Mouse (Mus musculus): ENCODE measurements around the gene Paqr8. TPM values are rescaled to one million over a fixed set of nuclear protein-coding genes. Genes with fewer than 3 reads are reported as not detected.

Gene Paqr8
- polyA plus RNA-seq, 1 experiment = 0.02 TPM

DNA sequence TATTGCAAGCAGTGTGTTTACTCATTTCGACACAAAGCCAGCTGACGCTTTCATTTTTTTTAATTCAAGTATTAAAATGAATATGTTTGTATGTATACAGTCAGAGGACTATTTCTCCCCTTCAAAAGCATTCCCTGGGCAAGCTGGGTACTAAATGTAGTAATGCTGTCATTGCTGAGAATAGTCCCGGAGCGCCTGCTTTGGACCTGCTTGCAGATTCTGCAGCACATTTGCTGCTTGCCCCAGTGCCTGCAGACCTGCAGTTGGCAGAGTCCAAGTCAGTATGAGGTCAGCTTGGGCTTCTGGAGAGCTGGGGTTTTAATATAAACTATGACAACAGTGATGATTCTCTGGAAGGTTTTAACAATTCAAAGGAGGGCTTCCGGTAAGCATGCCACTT, 2.7 kb downstream of the Paqr8 start:
- TF ChIP-seq GATA1 (IDR thresholded peaks at IDR 0.05; ENCODE audit: low read length) = no peak

DNA sequence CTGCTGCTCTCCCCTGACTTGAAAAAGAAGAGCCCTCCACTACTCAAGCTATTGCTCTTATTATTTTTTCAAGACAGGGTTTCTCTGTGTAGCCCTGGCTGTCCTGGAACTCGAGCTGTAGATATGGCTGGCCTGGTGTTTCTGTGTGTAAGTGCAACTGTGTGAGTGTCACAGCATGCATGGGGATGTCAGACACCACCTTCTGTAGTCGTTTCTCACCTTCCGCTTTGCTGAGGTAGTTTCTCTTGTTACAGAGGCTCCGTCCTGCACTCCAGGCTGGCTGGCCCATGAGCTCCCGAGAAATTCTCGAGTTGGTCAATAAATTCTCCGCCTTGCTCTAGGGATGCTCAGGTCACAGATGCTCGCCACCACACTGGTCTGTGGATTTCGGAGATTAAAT, 8.0 kb downstream of the Paqr8 start:
- TF ChIP-seq GATA1 (IDR thresholded peaks at IDR 0.05; ENCODE audit: low read length) = no peak

DNA sequence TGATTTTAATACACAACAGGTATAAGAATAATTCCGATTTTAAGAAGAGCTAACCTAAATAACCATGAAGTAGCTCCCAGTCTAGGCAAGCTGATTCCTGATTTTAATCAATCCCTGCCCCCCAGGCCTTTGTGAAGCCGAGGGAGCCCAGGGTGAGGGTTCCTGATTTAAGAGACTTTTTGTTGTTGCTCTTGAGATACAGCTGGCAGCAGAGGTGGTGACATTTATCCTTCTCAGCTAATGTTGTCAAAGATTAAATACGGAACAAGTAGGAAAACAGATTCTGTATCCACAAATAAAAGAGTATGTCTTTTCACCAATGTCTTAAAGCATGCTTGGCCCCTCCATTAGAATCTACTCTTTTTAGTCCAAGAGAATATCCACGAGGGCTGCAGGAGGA, 9.9 kb downstream of the Paqr8 start:
- TF ChIP-seq GATA1 (IDR thresholded peaks at IDR 0.05; ENCODE audit: low read length) = no peak

DNA sequence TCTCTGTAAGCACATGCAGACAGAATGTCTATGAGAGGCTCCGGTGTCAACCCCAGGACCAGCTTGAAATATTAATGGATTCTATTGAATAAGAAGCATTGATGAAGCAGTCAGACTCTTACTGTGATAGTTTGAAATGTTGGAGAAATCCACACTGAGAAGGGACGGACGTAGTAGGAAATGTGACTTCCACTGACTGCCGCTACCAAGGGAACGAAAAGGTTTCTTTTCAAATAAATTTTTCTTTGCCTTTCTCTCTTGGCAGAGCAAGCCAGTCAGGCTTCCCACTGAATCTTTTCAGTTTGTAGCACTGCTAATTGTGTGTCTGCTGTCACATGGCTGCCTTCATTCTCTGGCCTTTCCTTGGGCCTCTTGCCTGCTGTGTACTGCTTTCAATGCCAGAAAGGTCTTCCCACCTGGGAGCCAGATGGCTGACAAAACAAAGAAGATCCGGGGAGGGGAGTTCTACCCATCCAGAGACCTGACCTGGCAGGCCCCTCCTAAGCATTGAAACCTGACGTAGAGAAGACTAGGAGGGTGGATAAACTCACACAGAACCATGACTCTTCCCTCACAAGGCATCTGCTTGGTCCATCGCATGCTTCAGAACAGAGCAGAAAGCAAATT, 15.2 kb downstream of the Paqr8 start:
- TF ChIP-seq GATA1 (IDR thresholded peaks at IDR 0.05; ENCODE audit: low read length) = no peak

DNA sequence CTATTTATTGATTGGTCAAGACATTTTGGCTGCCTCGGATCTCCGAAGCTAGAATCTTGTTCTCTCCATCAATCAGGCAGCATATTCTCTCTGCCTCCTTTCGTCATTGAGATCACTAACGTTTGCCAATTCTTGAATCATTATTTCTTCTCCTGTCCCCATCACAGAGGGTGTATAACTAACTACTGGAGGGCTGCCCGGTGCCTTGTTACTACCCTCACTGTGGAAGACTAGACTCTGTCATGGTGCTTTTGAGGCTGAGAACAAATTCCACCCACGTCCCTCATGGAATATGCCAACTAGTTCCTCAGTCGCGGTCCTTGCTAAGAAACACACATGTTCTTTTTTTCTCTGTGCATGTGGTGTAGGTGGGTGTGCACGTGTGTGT, 15.7 kb downstream of the Paqr8 start:
- TF ChIP-seq GATA1 (IDR thresholded peaks at IDR 0.05; ENCODE audit: low read length) = no peak

DNA sequence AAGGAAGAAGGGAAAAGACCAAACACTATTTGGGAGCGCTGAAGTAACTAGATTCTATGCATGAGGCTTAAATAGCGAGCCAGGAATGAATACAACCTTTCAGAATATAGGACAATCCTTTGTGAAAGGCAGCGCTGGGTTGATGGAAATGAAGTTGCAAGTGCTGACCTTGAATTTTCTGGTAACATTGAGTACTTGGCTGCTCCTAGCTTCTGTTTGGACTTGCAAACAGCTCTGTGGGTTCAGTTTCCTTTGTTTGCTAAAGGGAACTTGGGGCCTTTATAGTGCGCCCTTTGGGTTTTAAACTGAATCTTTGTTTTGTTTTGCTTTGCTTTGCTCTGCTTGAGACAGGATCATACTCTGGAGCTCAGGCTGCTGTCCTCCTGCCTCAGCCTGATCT, 18.1 kb downstream of the Paqr8 start:
- TF ChIP-seq GATA1 (IDR thresholded peaks at IDR 0.05; ENCODE audit: low read length) = no peak

DNA sequence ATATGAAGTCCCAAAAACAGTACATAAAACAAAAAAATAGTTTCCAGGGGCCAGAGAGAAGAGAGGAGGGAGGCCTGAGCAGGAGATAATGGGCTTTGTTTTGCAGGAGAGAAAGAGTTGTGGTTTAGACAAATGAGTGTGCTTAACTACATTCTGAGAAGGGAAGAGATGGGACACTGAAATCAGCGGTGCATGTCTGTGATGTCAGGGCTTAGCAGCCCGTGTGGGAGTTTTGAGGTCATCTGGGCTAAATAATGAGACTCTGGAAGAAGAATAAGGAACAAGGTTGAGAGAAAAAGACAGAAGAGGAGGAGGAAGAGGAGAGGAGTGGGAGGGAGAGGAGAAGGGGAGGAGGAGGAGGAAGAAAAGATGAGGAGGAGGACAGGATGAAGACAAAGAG, 21.7 kb downstream of the Paqr8 start:
- no peak for TF ChIP-seq GATA1 (IDR thresholded peaks at IDR 0.05; ENCODE audit: low read length)

DNA sequence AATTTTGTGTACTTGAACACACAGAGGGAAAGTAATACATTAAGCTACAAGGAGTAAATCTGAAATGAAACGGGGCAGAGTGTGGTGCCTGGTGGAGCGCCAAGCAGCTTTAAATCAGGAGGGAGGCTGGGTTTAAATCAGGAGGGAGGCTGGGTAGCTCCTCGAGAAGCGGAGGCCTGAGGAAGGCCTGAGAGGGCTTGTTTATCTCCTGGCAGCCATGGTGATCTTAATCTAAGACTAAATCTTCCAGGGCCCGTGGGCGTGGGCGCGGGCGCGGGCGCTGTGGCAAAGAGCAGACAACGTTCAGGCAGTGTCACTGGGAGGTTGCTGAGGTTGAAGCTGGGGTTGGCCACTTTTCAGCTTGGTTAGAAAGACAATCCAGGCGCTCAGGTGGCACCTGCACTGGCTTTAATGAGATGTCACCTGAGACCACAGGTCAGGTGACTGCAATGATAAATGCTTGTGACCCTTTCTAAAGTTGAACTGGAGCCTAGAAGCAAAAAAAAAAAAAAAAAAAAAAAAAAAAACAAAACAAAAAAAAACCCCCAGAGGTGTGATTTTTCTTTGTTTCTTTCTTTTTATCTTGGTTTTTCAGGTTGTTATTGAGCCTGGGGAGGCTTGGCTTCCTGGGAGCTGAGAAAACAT, 22.2 kb downstream of the Paqr8 start:
- no peak for TF ChIP-seq GATA1 (IDR thresholded peaks at IDR 0.05; ENCODE audit: low read length)

DNA sequence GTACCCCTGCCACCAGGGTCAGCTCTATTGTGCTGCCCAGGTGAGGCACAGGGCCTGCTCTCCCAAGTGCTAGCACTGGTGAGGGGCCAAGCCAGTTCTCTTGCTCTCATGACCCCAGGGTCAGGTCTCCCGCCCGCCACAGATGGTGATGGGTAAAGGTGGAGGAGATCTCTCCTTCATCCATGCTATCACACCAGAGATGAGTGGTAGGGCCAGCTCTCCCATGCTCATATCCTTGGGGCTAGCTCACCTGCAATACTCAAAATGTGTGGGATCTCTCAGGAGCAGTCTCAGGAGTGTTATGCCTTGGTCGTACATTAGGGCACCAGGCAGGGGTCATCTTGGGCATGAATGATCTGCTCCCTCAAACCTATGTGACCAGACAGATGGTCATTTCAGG, 24.4 kb downstream of the Paqr8 start:
- no peak for TF ChIP-seq GATA1 (IDR thresholded peaks at IDR 0.05; ENCODE audit: low read length)

DNA sequence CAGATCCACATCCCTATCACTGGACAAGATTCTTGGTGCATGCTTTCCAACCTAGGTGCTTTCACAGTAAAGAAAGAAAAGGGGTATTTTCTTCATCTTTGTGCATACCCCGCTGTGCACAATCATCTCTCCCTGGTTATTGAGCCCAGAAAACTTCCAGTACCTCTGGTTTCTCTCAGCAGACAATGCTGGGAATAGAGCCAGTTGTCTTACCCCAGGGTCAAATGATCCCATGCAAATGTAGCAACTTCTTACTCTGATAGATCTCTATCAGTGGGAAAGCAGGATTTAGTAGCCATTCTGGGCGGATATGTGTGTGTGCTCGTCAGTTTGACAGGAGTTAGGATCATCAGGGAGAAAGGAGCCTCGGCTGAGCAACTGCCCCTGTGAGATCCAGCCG, 25.2 kb downstream of the Paqr8 start:
- no peak for TF ChIP-seq GATA1 (IDR thresholded peaks at IDR 0.05; ENCODE audit: low read length)

DNA sequence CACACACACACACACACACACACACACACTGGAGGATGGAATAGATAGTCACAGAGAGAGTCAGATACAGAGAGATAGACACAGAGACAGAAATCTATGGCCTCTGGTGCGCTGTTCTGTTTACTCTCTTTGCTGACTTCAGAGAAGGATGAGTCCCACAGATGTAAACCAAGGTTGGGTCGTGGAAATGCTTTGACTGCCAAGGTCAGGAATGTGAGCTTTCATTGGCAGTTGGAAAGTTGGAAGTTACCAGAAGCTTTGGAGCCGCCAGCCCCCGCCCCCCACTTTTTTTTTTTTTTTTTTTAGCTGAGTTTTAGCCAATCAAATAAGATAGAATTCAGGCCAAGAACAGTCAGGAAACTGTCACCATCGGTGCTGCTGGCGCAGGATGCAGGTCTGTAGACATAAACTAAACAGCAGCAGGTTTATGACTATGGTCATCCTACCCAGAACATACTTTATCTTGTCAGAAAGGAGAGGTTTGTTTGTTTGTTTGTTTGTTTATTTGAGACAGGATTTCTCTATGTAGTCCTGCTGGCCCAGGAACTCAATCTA, 27.2 kb downstream of the Paqr8 start:
- TF ChIP-seq GATA1 (IDR thresholded peaks at IDR 0.05; ENCODE audit: low read length) = no peak

DNA sequence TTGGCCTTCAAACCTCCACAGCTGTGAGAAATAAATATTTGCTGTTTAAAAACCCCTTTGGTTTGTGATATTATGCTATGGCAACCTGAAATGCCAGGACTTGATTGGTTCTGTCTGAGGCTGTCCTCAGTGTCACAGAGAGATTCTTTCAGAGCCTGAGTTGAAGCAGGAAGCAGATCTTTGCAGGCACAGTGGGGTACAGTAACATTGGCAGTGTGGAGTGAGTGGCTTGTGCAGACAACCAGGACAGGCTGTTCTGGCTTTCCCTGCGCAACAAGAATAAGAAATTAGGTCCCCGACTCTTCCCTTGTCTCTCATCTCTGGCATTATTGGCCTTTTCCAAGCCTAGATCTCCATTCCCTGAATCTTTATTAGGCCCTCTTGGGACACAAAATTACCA, 29.3 kb downstream of the Paqr8 start:
- TF ChIP-seq GATA1 (IDR thresholded peaks at IDR 0.05; ENCODE audit: low read length) = no peak

DNA sequence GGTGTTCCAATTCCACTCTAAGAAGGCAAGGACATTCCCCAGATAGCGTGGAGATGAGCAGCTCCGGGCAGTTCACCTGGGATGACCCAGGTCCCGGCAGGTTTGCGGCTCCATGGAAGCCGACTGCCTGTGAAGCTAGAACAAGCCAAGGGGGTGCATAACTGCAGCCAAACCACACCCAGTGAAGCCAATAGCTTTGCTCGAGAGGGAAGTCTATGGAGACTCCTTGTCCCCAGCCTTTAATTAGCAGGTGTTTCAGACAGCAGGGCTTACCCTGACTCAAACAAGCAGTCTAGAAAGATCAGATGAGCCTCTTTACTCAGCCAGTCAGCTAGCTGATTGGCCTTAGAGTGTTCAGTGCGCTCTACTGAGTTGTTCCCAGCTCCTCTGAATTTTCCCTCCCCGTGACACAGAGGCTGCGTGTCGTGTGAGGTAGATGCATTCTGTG, 30.7 kb downstream of the Paqr8 start:
- no peak for TF ChIP-seq GATA1 (IDR thresholded peaks at IDR 0.05; ENCODE audit: low read length)

DNA sequence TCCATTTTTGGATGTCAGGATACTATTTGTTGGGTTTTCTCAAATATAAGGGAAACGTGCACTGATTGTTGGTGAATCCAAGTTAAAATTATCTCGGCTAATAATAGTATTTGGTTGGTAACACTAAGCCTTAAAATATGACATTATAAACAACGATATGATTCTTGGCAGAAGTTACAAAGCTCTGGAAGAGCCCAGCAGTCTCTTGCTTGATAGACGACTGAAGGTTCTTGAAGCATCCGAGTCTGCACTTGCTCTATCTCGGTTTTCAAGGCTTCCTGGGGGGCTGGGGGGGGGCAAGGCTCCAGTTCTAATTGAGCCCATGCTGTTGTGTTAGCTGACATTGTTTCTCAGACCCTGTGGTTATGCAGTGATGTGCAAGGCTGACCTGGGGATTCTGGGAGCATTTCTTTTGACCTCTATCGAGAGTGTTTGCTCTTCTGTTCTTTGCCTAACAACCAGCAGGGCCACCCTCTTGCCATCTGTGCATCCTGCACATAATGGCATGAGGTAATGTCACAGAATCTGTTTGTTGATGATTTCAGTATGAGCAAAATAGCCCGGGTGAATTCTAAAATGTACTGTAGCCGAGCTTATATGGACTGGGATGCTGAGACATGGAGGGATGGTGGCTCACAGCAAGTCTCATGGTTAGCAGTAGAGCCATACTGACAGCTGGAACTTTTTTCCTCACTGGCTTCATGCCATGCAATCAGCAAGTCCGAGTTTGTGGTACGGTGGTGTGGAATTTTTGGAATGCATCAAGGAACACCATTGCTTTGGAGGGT, 32.4 kb downstream of the Paqr8 start:
- TF ChIP-seq GATA1 (IDR thresholded peaks at IDR 0.05; ENCODE audit: low read length) = no peak

DNA sequence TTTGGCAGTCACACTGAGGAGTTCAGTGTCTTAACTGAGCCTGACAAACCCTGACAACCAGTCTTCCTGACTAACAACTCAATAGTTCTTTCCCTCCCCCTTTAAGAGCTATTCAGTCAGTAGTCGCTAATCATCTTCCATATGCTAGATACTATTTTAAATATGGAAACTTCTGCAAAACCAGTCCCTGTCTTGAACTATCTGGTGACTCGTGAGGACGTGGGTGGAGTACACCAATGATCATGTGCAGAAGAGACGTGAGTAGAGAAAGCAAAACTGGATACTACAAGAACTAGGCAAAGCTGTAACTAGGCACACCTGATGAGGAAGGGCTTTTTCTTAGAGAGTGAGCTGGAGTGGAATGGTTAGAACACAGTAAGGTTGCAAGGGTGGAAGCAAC, 35.5 kb downstream of the Paqr8 start:
- TF ChIP-seq GATA1 (IDR thresholded peaks at IDR 0.05; ENCODE audit: low read length) = no peak

DNA sequence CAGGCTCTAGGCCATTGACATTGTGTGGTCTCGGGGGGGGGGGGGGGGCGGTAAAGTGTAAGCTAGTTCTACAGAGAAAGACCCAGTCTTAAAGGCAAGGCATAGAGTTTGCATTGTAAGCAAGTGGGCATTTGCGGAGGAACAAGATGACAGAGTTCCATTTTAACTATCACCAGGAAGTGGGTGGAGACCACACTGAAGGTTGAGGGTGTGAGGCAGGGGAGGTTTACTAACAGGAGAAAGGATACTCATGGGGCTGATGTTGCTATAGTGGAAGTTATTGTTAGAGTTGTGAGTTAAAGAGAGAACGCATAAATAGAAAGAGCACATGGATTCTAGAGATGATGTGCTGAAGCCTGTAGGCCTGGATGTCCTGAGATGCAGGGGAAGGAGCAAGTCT, 36.0 kb downstream of the Paqr8 start:
- no peak for TF ChIP-seq GATA1 (IDR thresholded peaks at IDR 0.05; ENCODE audit: low read length)
